Comparison of ENCODE assay signal across 8 mouse cellular contexts in the genomic region with DNA sequence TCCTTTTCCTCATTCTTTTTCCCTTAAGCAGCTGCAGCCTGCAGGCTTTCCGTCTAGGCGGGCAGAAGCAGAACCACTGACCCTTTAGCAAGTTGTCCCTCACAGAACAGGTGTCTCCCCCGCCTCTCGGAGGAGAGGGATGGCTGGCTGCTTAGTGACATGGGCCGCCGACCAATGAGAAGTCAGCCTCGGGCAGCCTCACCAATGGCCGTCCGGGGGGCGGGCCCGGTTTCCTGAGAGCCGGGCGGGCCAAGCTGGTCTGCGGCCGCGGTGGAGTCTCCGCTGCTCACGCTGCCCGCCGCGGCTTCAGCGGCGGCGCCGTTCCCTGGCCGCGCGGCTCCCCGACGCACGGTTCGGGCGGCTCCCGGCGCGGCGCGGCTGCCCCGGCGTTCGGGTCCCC. TPM values are rescaled to one million over a fixed set of nuclear protein-coding genes. Genes with fewer than 3 reads are reported as not detected.
DNase-seq lines count a peak whose midpoint lies in the region; ATAC-seq and TF ChIP-seq lines count a peak whose summit lies in the region.

Gene Tspan33 (plus strand): TSS at position 270 of the 400 bp plus-strand sequence.

- peaks cover 20% of the 10 kb centered on the region for H3K4me1 ChIP-seq in hindbrain, embryonic 10.5 days (replicated peaks)
- peaks cover 4% of the 10 kb centered on the region for H3K4me1 ChIP-seq in lung, embryonic 16.5 days (replicated peaks; ENCODE audit: control insufficient read depth, insufficient read depth, low read length)
- peaks cover 8% of the 10 kb centered on the region for H3K4me1 ChIP-seq in thymus, adult 2 months (replicated peaks; ENCODE audit: control insufficient read depth, insufficient read depth, low read length)

- WGBS in hindbrain, embryonic 10.5 days: under 1% methylated on average over 41 of the region's 41 CpGs
- WGBS in lung, embryonic 16.5 days: under 1% methylated on average over 24 of the region's 41 CpGs
- 2% methylated on average over 41 of the region's 41 CpGs for WGBS in thymus, adult 2 months

- peak within 1 kb of the TSS; percentile 98 for H3K4me2 ChIP-seq in lung, embryonic 16.5 days (ENCODE audit: low read depth, low read length)

- ATAC-seq in frontal cortex, adult (ENCODE audit: low TSS enrichment): peak; percentile 97
- peak; percentile 100 for ATAC-seq in lung, embryonic 16.5 days (ENCODE audit: low read depth)

- peak; percentile 96 for DNase-seq in Muller cell, postnatal 12 days (ENCODE audit: inconsistent ontology term)
- peak; percentile 93 for DNase-seq in cerebellum, adult 9-10 months
- DNase-seq in hindbrain, embryonic 10.5 days (ENCODE audit: low spot score): peak; percentile 93
- DNase-seq in layer of hippocampus, adult 9-11 months: peak; percentile 93
- DNase-seq in ovary, adult 18-20 months (ENCODE audit: low spot score): peak; percentile 90
- peak; percentile 89 for DNase-seq in thymus, adult 2 months

- TF ChIP-seq CTCF in thymus, adult 2 months (IDR thresholded peaks at IDR 0.05; ENCODE audit: borderline replicate concordance, control insufficient read depth, extremely low read depth, insufficient read depth, low read length, poor library complexity): no peak

- H3K4me3 ChIP-seq in hindbrain, embryonic 10.5 days: peak within 1 kb of the TSS; percentile 91
- H3K4me3 ChIP-seq in lung, embryonic 16.5 days (ENCODE audit: low read length): peak within 1 kb of the TSS; percentile 70
- peak within 1 kb of the TSS; percentile 47 for H3K4me3 ChIP-seq in thymus, adult 2 months (ENCODE audit: control insufficient read depth, insufficient read depth, low read length)

- no peaks in the 10 kb centered on the region for H3K36me3 ChIP-seq in hindbrain, embryonic 10.5 days
- no peaks in the 10 kb centered on the region for H3K36me3 ChIP-seq in lung, embryonic 16.5 days (ENCODE audit: control insufficient read depth, insufficient read depth, low read length)
- no peaks in the 10 kb centered on the region for H3K36me3 ChIP-seq in thymus, adult 2 months (ENCODE audit: control insufficient read depth, insufficient read depth, low read length)

- TF ChIP-seq POLR2A in thymus, adult 2 months (IDR thresholded peaks at IDR 0.05; ENCODE audit: control insufficient read depth, extremely low read depth, insufficient read depth, low read length, poor library complexity): no peak

- peaks cover 61% of the 10 kb centered on the region for H3K27me3 ChIP-seq in hindbrain, embryonic 10.5 days (ENCODE audit: insufficient read depth, poor library complexity, severe bottlenecking)
- H3K27me3 ChIP-seq in lung, embryonic 16.5 days (ENCODE audit: control insufficient read depth, insufficient read depth, low read depth, low read length): peaks cover 18% of the 10 kb centered on the region
- peaks cover 3% of the 10 kb centered on the region; the same call in 1 of the 2 replicates for H3K27me3 ChIP-seq in thymus, adult 2 months (ENCODE audit: control insufficient read depth, insufficient read depth, low read length)

- H3K9ac ChIP-seq in lung, embryonic 16.5 days (ENCODE audit: low read length): peak within 1 kb of the TSS; percentile 75

- no peaks in the 10 kb centered on the region for H3K9me3 ChIP-seq in hindbrain, embryonic 10.5 days
- no peaks in the 10 kb centered on the region for H3K9me3 ChIP-seq in lung, embryonic 16.5 days (ENCODE audit: control insufficient read depth, low read length)

- H3K27ac ChIP-seq in hindbrain, embryonic 10.5 days: peak within 1 kb of the TSS; percentile 89
- no peak within 1 kb of the TSS for H3K27ac ChIP-seq in lung, embryonic 16.5 days (ENCODE audit: low read length)
- no peak within 1 kb of the TSS for H3K27ac ChIP-seq in thymus, adult 2 months (ENCODE audit: control insufficient read depth, insufficient read depth, low read length)

RNA-seq across cellular contexts. Expression of gene Tspan33, which starts in this region (rescaled TPM):
- polyA plus RNA-seq in hindbrain, embryonic 10.5 days (2016; fragmentation: Nextera tagmentation; extraction: Ambion mirVana): 9.7 and 9.9 TPM in 2 replicates
- 3.5 and 3.6 TPM in 2 replicates for polyA plus RNA-seq in lung, embryonic 16.5 days (2015; fragmentation: Nextera tagmentation; extraction: Ambion mirVana)
- polyA plus RNA-seq in thymus, adult 2 months (2012; rRNA removed): 4.6 and 6.1 TPM in 2 replicates
